Mouse (Mus musculus) left cerebral cortex, adult 9 months (tissue): ENCODE results near the gene Slc25a22.
"Not testable (repeated sequence)": the region's sequence is repeated elsewhere in the genome, so short reads cannot be mapped to it uniquely, and the experiment has no call there.

Experiments used
- DNase-seq, 2 experiments: peaks; one replicate each; pipeline ENCODE4 v3.0.0; 2022; ENCODE audit warnings: low spot score in 2 of 2

Gene Slc25a22

GRCm38 (mm10) chr7:141413809-141414584, 23.7 kb downstream of the Slc25a22 start, which contains the start of gene Gatd1:
TSS of gene Gatd1 (minus strand) at chr7:141414136.
- peak; percentile 90 to 98 for DNase-seq

- DNase-seq = no peak
Observed at GRCm38 (mm10) chr7:141413331-141413730, 24.4 kb downstream of the Slc25a22 start.

- no peak for DNase-seq
Observed at GRCm38 (mm10) chr7:141411667-141412066, 26.0 kb downstream of the Slc25a22 start.

GRCm38 (mm10) chr7:141410631-141411030, 27.1 kb downstream of the Slc25a22 start:
- DNase-seq = no peak

GRCm38 (mm10) chr7:141408833-141409232, 28.9 kb downstream of the Slc25a22 start:
- DNase-seq = peak in 1 of 2 experiments; percentile 88

GRCm38 (mm10) chr7:141407670-141408069, 30.0 kb downstream of the Slc25a22 start:
- not testable (repeated sequence) for DNase-seq

GRCm38 (mm10) chr7:141405466-141405865, 32.2 kb downstream of the Slc25a22 start:
- DNase-seq = no peak

- no peak for DNase-seq
Observed at GRCm38 (mm10) chr7:141403305-141403704, 34.4 kb downstream of the Slc25a22 start.

GRCm38 (mm10) chr7:141395348-141395747, 42.3 kb downstream of the Slc25a22 start:
- DNase-seq = no peak

GRCm38 (mm10) chr7:141394771-141395170, 42.9 kb downstream of the Slc25a22 start:
- peak in 1 of 2 experiments; percentile 49 for DNase-seq

- no peak for DNase-seq
Observed at GRCm38 (mm10) chr7:141394158-141394557, 43.5 kb downstream of the Slc25a22 start.

- DNase-seq = no peak
Observed at GRCm38 (mm10) chr7:141392552-141393222, 45.0 kb downstream of the Slc25a22 start.

- DNase-seq = peak; percentile 80 to 96
Observed at GRCm38 (mm10) chr7:141391625-141392551, 45.8 kb downstream of the Slc25a22 start, which contains the start of gene Taldo1. TSS of gene Taldo1 (plus strand) at chr7:141392199.

GRCm38 (mm10) chr7:141390326-141391259, 47.1 kb downstream of the Slc25a22 start:
- no peak for DNase-seq

- DNase-seq = no peak
Observed at GRCm38 (mm10) chr7:141388487-141389109, 49.1 kb downstream of the Slc25a22 start.

GRCm38 (mm10) chr7:141387807-141388486, 49.7 kb downstream of the Slc25a22 start:
- no peak for DNase-seq

GRCm38 (mm10) chr7:141381068-141381835, 56.4 kb downstream of the Slc25a22 start:
- no peak for DNase-seq
